Mouse (Mus musculus) hindbrain, postnatal 0 days (tissue): ENCODE data around the gene 9230112D13Rik. TPM values are rescaled to one million over a fixed set of nuclear protein-coding genes. Genes with fewer than 3 reads are reported as not detected.

ENCODE experiments used
- ATAC-seq: fragments of 200-750 bp; cut with Nextera tagmentation; 2 replicates; pipeline ENCODE4 v1.8.0; 2017; ENCODE audit warnings: mild to moderate bottlenecking, moderate TSS enrichment, moderate library complexity
- DNase-seq: peaks from one replicate; pipeline ENCODE4 v3.0.0-alpha.2; 2015; ENCODE audit warnings: low spot score
- H3K27ac ChIP-seq: fragments of 300-500 bp; sonication (generic); 2 replicates; pipeline ENCODE4 v1.5.1; 2014; ENCODE audit warnings: mild to moderate bottlenecking
- H3K27me3 ChIP-seq: fragments of 300-500 bp; sonication (generic); 2 replicates; pipeline ENCODE4 v1.6.1; 2014; ENCODE audit warnings: low read length, mixed read lengths; ENCODE audit not compliant: insufficient read depth
- H3K36me3 ChIP-seq: fragments of 300-500 bp; sonication (generic); 2 replicates; pipeline ENCODE4 v1.6.1; 2014; ENCODE audit warnings: low read length, mixed read lengths; ENCODE audit not compliant: insufficient read depth
- H3K4me1 ChIP-seq: fragments of 300-500 bp; sonication (generic); 2 replicates; pipeline ENCODE4 v1.6.1; 2014; ENCODE audit warnings: antibody characterized with exemption, low read length, mixed read lengths; ENCODE audit not compliant: insufficient read depth
- H3K4me2 ChIP-seq: fragments of 300-500 bp; sonication (generic); 2 replicates; pipeline ENCODE4 v1.6.1; 2014; ENCODE audit warnings: low read depth, mild to moderate bottlenecking, low read length, moderate library complexity, mixed read lengths
- H3K4me3 ChIP-seq: fragments of 300-500 bp; sonication (generic); 2 replicates; pipeline ENCODE4 v1.5.1; 2014; ENCODE audit warnings: low read length
- H3K9ac ChIP-seq: fragments of 300-500 bp; sonication (generic); replicated peaks from 2 replicates; pipeline ENCODE4 v1.6.1; 2014; ENCODE audit warnings: mild to moderate bottlenecking, low read length, moderate library complexity, mixed read lengths
- H3K9me3 ChIP-seq: fragments of 300-500 bp; sonication (generic); 2 replicates; pipeline ENCODE4 v1.6.1; 2016; ENCODE audit warnings: low read length, mixed read lengths
- CTCF ChIP-seq: IDR thresholded peaks from 2 replicates; pipeline ENCODE4 v1.5.1; 2016; ENCODE audit warnings: antibody characterized with exemption, control low read depth, low read depth
- WGBS: fragments of 180-500 bp; shearing (Covaris S2); extraction: QIAGEN DNeasy Blood & Tissue Kit; methylation state at CpG from one replicate; pipeline ENCODE4 v1.1.7; 2014; 5-methylcytosine and 5-hydroxymethylcytosine counted together
- polyA plus RNA-seq: library from polyadenylated mRNA; unstranded; fragments of >200 nt; fragmentation: Nextera tagmentation; extraction: Ambion mirVana; gene quantifications from 2 replicates; pipeline ENCODE4 v1.2.1, GENCODE M21; 2015
- total RNA-seq: library from RNA; depleted of rRNA; stranded (reverse); fragments of >200 nt; gene quantifications from 2 replicates; pipeline ENCODE4 v1.2.3, GENCODE M21; 2014

9230112D13Rik gene
- total and polyA plus RNA-seq, 2 experiments from 2014 or later = not detected

GRCm38 (mm10) chr14:34501804-34502474, 20.7 kb downstream of the 9230112D13Rik start:
- Histone ChIP-seq H3K9me3 (no peaks in the 10 kb centered on the region), H3K4me3 (peak overlapping the region; percentile 95), H3K36me3 (no peaks in the 10 kb centered on the region), H3K4me2 (peak overlapping the region; percentile 76), H3K9ac (peak overlapping the region; percentile 96), H3K27ac (peak overlapping the region; percentile 96), H3K27me3 (no peaks in the 10 kb centered on the region), H3K4me1 (peaks cover 10% of the 10 kb centered on the region; the same call in 1 of the 2 replicates)
- DNase-seq = peak; percentile 60
- no peak for TF ChIP-seq CTCF
- WGBS = under 1% methylated on average over 68 of the region's 77 CpGs
- ATAC-seq = no peak; the same call in 1 of the 2 replicates

GRCm38 (mm10) chr14:34501447-34501803, 21.2 kb downstream of the 9230112D13Rik start:
- peak overlapping the region; percentile 96 for H3K27ac ChIP-seq
- H3K9ac ChIP-seq = peak overlapping the region; percentile 96
- H3K4me3 ChIP-seq = peak overlapping the region; percentile 95
- under 1% methylated on average over 16 of the region's 16 CpGs for WGBS
- peaks cover 10% of the 10 kb centered on the region; the same call in 1 of the 2 replicates for H3K4me1 ChIP-seq
- peak overlapping the region; percentile 76 for H3K4me2 ChIP-seq
- no peaks in the 10 kb centered on the region for H3K27me3 ChIP-seq
- ATAC-seq = no peak
- no peak for DNase-seq
- H3K9me3 ChIP-seq = no peaks in the 10 kb centered on the region
- no peaks in the 10 kb centered on the region for H3K36me3 ChIP-seq
- no peak for TF ChIP-seq CTCF

GRCm38 (mm10) chr14:34500309-34500708, 22.3 kb downstream of the 9230112D13Rik start:
- no peak for ATAC-seq

GRCm38 (mm10) chr14:34499664-34500063, 22.9 kb downstream of the 9230112D13Rik start:
- DNase-seq = no peak
- peak overlapping the region; percentile 76 for H3K4me2 ChIP-seq

More at GRCm38 (mm10) chr14:34500309-34500708, 22.3 kb downstream of the 9230112D13Rik start:
- no peak for TF ChIP-seq CTCF
- Histone ChIP-seq H3K9ac (no peak overlapping the region), H3K27ac (no peak overlapping the region), H3K36me3 (no peaks in the 10 kb centered on the region), H3K4me3 (peak overlapping the region; percentile 95), H3K9me3 (no peaks in the 10 kb centered on the region), H3K27me3 (no peaks in the 10 kb centered on the region), H3K4me1 (peaks cover 10% of the 10 kb centered on the region; the same call in 1 of the 2 replicates), H3K4me2 (peak overlapping the region; percentile 76)
- 5% methylated on average over 4 of the region's 4 CpGs for WGBS
- DNase-seq = peak; percentile 35

GRCm38 (mm10) chr14:34497346-34497745, 25.3 kb downstream of the 9230112D13Rik start:
- ATAC-seq = no peak
- no peak for DNase-seq
- H3K9ac ChIP-seq = no peak overlapping the region
- H3K4me2 ChIP-seq = no peak overlapping the region
- no peak for TF ChIP-seq CTCF
- H3K36me3 ChIP-seq = no peaks in the 10 kb centered on the region
- WGBS = 54% methylated on average over 3 of the region's 3 CpGs
- no peak overlapping the region for H3K4me3 ChIP-seq
- no peaks in the 10 kb centered on the region for H3K9me3 ChIP-seq
- H3K27ac ChIP-seq = no peak overlapping the region
- no peaks in the 10 kb centered on the region for H3K27me3 ChIP-seq
- peaks cover 10% of the 10 kb centered on the region; the same call in 1 of the 2 replicates for H3K4me1 ChIP-seq

More at GRCm38 (mm10) chr14:34499664-34500063, 22.9 kb downstream of the 9230112D13Rik start:
- TF ChIP-seq CTCF = no peak
- Histone ChIP-seq H3K36me3 (no peaks in the 10 kb centered on the region), H3K4me3 (0 out of 2 replicates have a peak overlapping the region, but pooled peaks have one; percentile 95), H3K4me1 (peaks cover 10% of the 10 kb centered on the region; the same call in 1 of the 2 replicates), H3K27ac (no peak overlapping the region), H3K9me3 (no peaks in the 10 kb centered on the region), H3K27me3 (no peaks in the 10 kb centered on the region), H3K9ac (no peak overlapping the region)
- WGBS = 54% methylated on average over 4 of the region's 4 CpGs
- ATAC-seq = no peak

- no peak overlapping the region for H3K9ac ChIP-seq
- H3K27me3 ChIP-seq = no peaks in the 10 kb centered on the region
- H3K27ac ChIP-seq = no peak overlapping the region
- no peaks in the 10 kb centered on the region for H3K36me3 ChIP-seq
- DNase-seq (no peak), ATAC-seq (no peak)
- 95% methylated on average over 3 of the region's 3 CpGs for WGBS
- no peaks in the 10 kb centered on the region for H3K4me1 ChIP-seq
- TF ChIP-seq CTCF = no peak
- no peaks in the 10 kb centered on the region for H3K9me3 ChIP-seq
- H3K4me2 ChIP-seq = no peak overlapping the region
- no peak overlapping the region for H3K4me3 ChIP-seq
Observed at GRCm38 (mm10) chr14:34493682-34494081, 28.9 kb downstream of the 9230112D13Rik start.

- Histone ChIP-seq H3K27me3 (no peaks in the 10 kb centered on the region), H3K9ac (no peak overlapping the region), H3K4me3 (no peak overlapping the region), H3K27ac (no peak overlapping the region), H3K4me1 (no peaks in the 10 kb centered on the region), H3K36me3 (no peaks in the 10 kb centered on the region), H3K4me2 (no peak overlapping the region), H3K9me3 (no peaks in the 10 kb centered on the region)
- ATAC-seq (no peak), DNase-seq (no peak)
- 90% methylated on average over 2 of the region's 2 CpGs for WGBS
- TF ChIP-seq CTCF = no peak
Observed at GRCm38 (mm10) chr14:34492688-34493087, 29.9 kb downstream of the 9230112D13Rik start.
